Mouse (Mus musculus) lung, embryonic 14.5 days (tissue): Measurements from ENCODE around the gene Cpsf6. TPM values are rescaled to one million over a fixed set of nuclear protein-coding genes. Genes with fewer than 3 reads are reported as not detected.
A peak's percentile ranks its signal among the peaks of the same experiment; 100 is the strongest.

Experiments
- ATAC-seq: fragments of 200-750 bp; cut with Nextera tagmentation; 2 replicates; pipeline ENCODE4 v1.8.0; 2017; ENCODE audit warnings: mild to moderate bottlenecking, moderate TSS enrichment, moderate library complexity; ENCODE audit not compliant: insufficient read depth
- DNase-seq: peaks from one replicate; pipeline ENCODE4 v3.0.0-alpha.2; 2015
- H3K27ac ChIP-seq: fragments of 300-500 bp; sonication (generic); 2 replicates; pipeline ENCODE4 v1.5.1; 2014; ENCODE audit warnings: low read depth, mild to moderate bottlenecking, moderate library complexity
- H3K27me3 ChIP-seq: fragments of 300-500 bp; sonication (generic); 2 replicates; pipeline ENCODE4 v1.6.1; 2014; ENCODE audit warnings: low read length, control low read depth; ENCODE audit not compliant: insufficient read depth
- H3K36me3 ChIP-seq: fragments of 300-500 bp; sonication (generic); 2 replicates; pipeline ENCODE4 v1.6.1; 2014; ENCODE audit warnings: control low read depth; ENCODE audit not compliant: insufficient read depth
- H3K4me1 ChIP-seq: fragments of 300-500 bp; sonication (generic); 2 replicates; pipeline ENCODE4 v1.6.1; 2014; ENCODE audit warnings: antibody characterized with exemption, control low read depth; ENCODE audit not compliant: insufficient read depth
- H3K4me2 ChIP-seq: fragments of 300-500 bp; sonication (generic); 2 replicates; pipeline ENCODE4 v1.6.1; 2014; ENCODE audit warnings: mild to moderate bottlenecking
- H3K4me3 ChIP-seq: fragments of 300-500 bp; sonication (generic); 2 replicates; pipeline ENCODE4 v1.5.1; 2014; ENCODE audit warnings: low read depth, low read length
- H3K9ac ChIP-seq: fragments of 300-500 bp; sonication (generic); 2 replicates; pipeline ENCODE4 v1.6.1; 2014
- H3K9me3 ChIP-seq: fragments of 300-500 bp; sonication (generic); 2 replicates; pipeline ENCODE4 v1.6.1; 2016; ENCODE audit warnings: low read depth, low read length, control low read depth
- CTCF ChIP-seq: IDR thresholded peaks from 2 replicates; pipeline ENCODE4 v1.5.1; 2016; ENCODE audit warnings: antibody characterized with exemption, low read depth
- WGBS: fragments of 180-500 bp; shearing (Covaris S2); extraction: QIAGEN DNeasy Blood & Tissue Kit; methylation state at CpG from one replicate; pipeline ENCODE4 v1.1.7; 2014; 5-methylcytosine and 5-hydroxymethylcytosine counted together
- polyA plus RNA-seq: library from polyadenylated mRNA; unstranded; fragments of >200 nt; fragmentation: Nextera tagmentation; extraction: Ambion mirVana; gene quantifications from 2 replicates; pipeline ENCODE4 v1.2.1, GENCODE M21; 2014

Gene Cpsf6
- polyA plus RNA-seq, 1 experiment from 2014 or later = 201 TPM

- no peak overlapping the region for H3K4me2 ChIP-seq
- no peak overlapping the region for H3K27ac ChIP-seq
- peaks cover 3% of the 10 kb centered on the region for H3K4me1 ChIP-seq
- H3K9ac ChIP-seq = no peak overlapping the region
- no peak for DNase-seq
- WGBS = 80% methylated on average over 6 of the region's 6 CpGs
- no peaks in the 10 kb centered on the region for H3K27me3 ChIP-seq
- H3K4me3 ChIP-seq = no peak overlapping the region
- no peak for TF ChIP-seq CTCF
- ATAC-seq = no peak
- H3K9me3 ChIP-seq = no peaks in the 10 kb centered on the region
- no peaks in the 10 kb centered on the region for H3K36me3 ChIP-seq
Observed at GRCm38 (mm10) chr10:117422174-117422808, 42.5 kb upstream of the Cpsf6 start.

- no peaks in the 10 kb centered on the region for H3K36me3 ChIP-seq
- no peak overlapping the region for H3K4me2 ChIP-seq
- no peak overlapping the region for H3K9ac ChIP-seq
- H3K27ac ChIP-seq = no peak overlapping the region
- ATAC-seq (no peak), DNase-seq (no peak)
- peaks cover 5% of the 10 kb centered on the region for H3K4me1 ChIP-seq
- no peak for TF ChIP-seq CTCF
- 72% methylated on average over 7 of the region's 7 CpGs for WGBS
- no peaks in the 10 kb centered on the region for H3K27me3 ChIP-seq
- H3K9me3 ChIP-seq = no peaks in the 10 kb centered on the region
- no peak overlapping the region for H3K4me3 ChIP-seq
Observed at GRCm38 (mm10) chr10:117421283-117422107, 41.7 kb upstream of the Cpsf6 start.

- 79% methylated on average over 9 of the region's 9 CpGs for WGBS
- no peak for ATAC-seq
- Histone ChIP-seq H3K4me2 (no peak overlapping the region), H3K9me3 (no peaks in the 10 kb centered on the region), H3K27ac (no peak overlapping the region), H3K9ac (no peak overlapping the region), H3K4me3 (no peak overlapping the region), H3K36me3 (no peaks in the 10 kb centered on the region), H3K4me1 (peaks cover 5% of the 10 kb centered on the region), H3K27me3 (no peaks in the 10 kb centered on the region)
- TF ChIP-seq CTCF = no peak
- no peak for DNase-seq
Observed at GRCm38 (mm10) chr10:117420502-117421282, 40.9 kb upstream of the Cpsf6 start.

- Histone ChIP-seq H3K9ac (no peak overlapping the region), H3K4me3 (no peak overlapping the region), H3K4me2 (no peak overlapping the region), H3K9me3 (no peaks in the 10 kb centered on the region), H3K4me1 (peaks cover 5% of the 10 kb centered on the region), H3K27me3 (no peaks in the 10 kb centered on the region), H3K27ac (no peak overlapping the region), H3K36me3 (no peaks in the 10 kb centered on the region)
- DNase-seq (no peak), ATAC-seq (no peak)
- 57% methylated on average over 8 of the region's 8 CpGs for WGBS
- no peak for TF ChIP-seq CTCF
Observed at GRCm38 (mm10) chr10:117419577-117420290, 39.9 kb upstream of the Cpsf6 start.

GRCm38 (mm10) chr10:117418668-117419237 lies 38.9 kb upstream of the Cpsf6 start:
- WGBS = 44% methylated on average over 24 of the region's 24 CpGs
- H3K36me3 ChIP-seq = no peaks in the 10 kb centered on the region
- peaks cover 5% of the 10 kb centered on the region for H3K4me1 ChIP-seq
- no peak overlapping the region for H3K27ac ChIP-seq
- H3K27me3 ChIP-seq = no peaks in the 10 kb centered on the region
- H3K4me2 ChIP-seq = peak overlapping the region; percentile 63
- H3K9me3 ChIP-seq = no peaks in the 10 kb centered on the region
- no peak for TF ChIP-seq CTCF
- DNase-seq (no peak), ATAC-seq (no peak)
- H3K9ac ChIP-seq = no peak overlapping the region
- H3K4me3 ChIP-seq = peak overlapping the region; percentile 25; the same call in 1 of the 2 replicates

- DNase-seq = peak; percentile 65
- peak overlapping the region; percentile 63 for H3K4me2 ChIP-seq
- H3K27ac ChIP-seq = no peak overlapping the region
- 18% methylated on average over 18 of the region's 18 CpGs for WGBS
- no peaks in the 10 kb centered on the region for H3K36me3 ChIP-seq
- H3K4me1 ChIP-seq = peaks cover 5% of the 10 kb centered on the region
- H3K4me3 ChIP-seq = peak overlapping the region; percentile 25
- no peaks in the 10 kb centered on the region for H3K9me3 ChIP-seq
- peak; percentile 63 for ATAC-seq
- H3K9ac ChIP-seq = no peak overlapping the region
- H3K27me3 ChIP-seq = no peaks in the 10 kb centered on the region
- 0 out of 2 replicates have a peak, but pooled peaks have one; percentile 0 for TF ChIP-seq CTCF
Observed at GRCm38 (mm10) chr10:117417772-117418667, 38.2 kb upstream of the Cpsf6 start.
